Mouse (Mus musculus) midbrain, embryonic 15.5 days (tissue): ENCODE measurements around the gene Vsig10l. TPM values are rescaled to one million over a fixed set of nuclear protein-coding genes. Genes with fewer than 3 reads are reported as not detected.

Experiments used
- ATAC-seq: fragments of 200-750 bp; cut with Nextera tagmentation; replicated peaks from 2 replicates; pipeline ENCODE4 v1.8.0; 2017; ENCODE audit warnings: moderate TSS enrichment
- H3K27ac ChIP-seq: fragments of 300-500 bp; sonication (generic); 2 replicates; pipeline ENCODE4 v1.5.1; 2015; ENCODE audit warnings: mild to moderate bottlenecking, inconsistent platforms
- H3K27me3 ChIP-seq: fragments of 300-500 bp; sonication (generic); replicated peaks from 2 replicates; pipeline ENCODE4 v1.6.1; 2015; ENCODE audit warnings: inconsistent platforms
- H3K36me3 ChIP-seq: fragments of 300-500 bp; sonication (generic); replicated peaks from 2 replicates; pipeline ENCODE4 v1.6.1; 2015; ENCODE audit warnings: inconsistent platforms
- H3K4me1 ChIP-seq: fragments of 300-500 bp; sonication (generic); 2 replicates; pipeline ENCODE4 v1.6.1; 2015; ENCODE audit warnings: inconsistent platforms
- H3K4me2 ChIP-seq: fragments of 300-500 bp; sonication (generic); 2 replicates; pipeline ENCODE4 v1.6.1; 2015; ENCODE audit warnings: inconsistent platforms, mild to moderate bottlenecking, moderate library complexity
- H3K4me3 ChIP-seq: fragments of 300-500 bp; sonication (generic); 2 replicates; pipeline ENCODE4 v1.5.1; 2015; ENCODE audit warnings: mild to moderate bottlenecking, inconsistent platforms
- H3K9ac ChIP-seq: fragments of 300-500 bp; sonication (generic); 2 replicates; pipeline ENCODE4 v1.6.1; 2015; ENCODE audit warnings: mild to moderate bottlenecking, inconsistent platforms
- H3K9me3 ChIP-seq: fragments of 300-500 bp; sonication (generic); 2 replicates; pipeline ENCODE4 v1.6.1; 2016; ENCODE audit warnings: inconsistent platforms
- WGBS: fragments of 180-500 bp; shearing (Covaris S2); methylation state at CpG from one replicate; pipeline ENCODE4 v1.1.7; 2015; ENCODE audit warnings: mixed read lengths; 5-methylcytosine and 5-hydroxymethylcytosine counted together
- polyA plus RNA-seq: library from polyadenylated mRNA; unstranded; fragments of >200 nt; fragmentation: Nextera tagmentation; extraction: Ambion mirVana; gene quantifications from 2 replicates; pipeline ENCODE4 v1.2.1, GENCODE M21; 2015

The Vsig10l gene
- polyA plus RNA-seq, 1 experiment from 2014 or later, result 15.6 TPM

DNA sequence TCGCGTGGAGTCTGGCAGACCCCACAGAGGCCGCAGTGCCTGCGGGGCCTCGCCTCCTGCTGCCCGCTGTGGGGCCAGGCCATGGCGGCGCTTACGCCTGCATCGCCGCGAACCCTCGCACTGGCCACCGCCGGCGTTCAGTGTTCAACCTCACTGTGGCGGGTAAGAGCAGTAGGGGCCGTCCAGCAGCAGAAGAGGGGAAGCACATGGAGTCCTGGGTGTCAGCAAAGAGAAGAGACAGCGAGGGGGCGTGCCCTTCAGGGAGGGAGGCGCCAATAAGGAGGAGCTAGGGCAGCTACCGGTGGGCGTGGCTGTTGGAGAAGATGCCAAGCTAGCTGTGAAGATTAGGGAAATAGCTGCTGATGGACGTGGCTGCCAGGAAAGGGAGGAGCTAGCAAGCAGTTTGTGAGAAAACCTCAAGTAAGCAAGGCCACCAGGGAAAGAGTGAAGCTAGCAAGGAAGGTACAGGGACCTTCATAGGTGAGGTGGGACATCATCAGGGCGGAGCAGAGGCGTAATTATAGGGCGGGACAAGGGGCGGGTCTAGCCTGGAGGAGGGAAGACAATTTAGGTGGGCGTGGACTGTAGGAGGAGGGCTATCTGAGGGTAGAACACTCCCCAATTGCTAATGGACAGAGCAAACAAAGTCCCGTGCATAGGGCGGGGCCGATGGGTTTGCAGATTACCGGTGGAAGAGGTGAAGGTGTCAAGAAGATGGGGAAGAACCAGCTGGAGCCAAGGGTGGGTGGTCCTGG is 2.6 kb downstream of the Vsig10l start:
- peak overlapping the region; percentile 60 for H3K27ac ChIP-seq
- H3K36me3 ChIP-seq, result no peaks in the 10 kb centered on the region
- H3K9me3 ChIP-seq, result no peaks in the 10 kb centered on the region
- H3K4me2 ChIP-seq, result peak overlapping the region; percentile 89
- H3K9ac ChIP-seq, result peak overlapping the region; percentile 44
- peak; percentile 89 for ATAC-seq
- H3K4me1 ChIP-seq, result peaks cover 14% of the 10 kb centered on the region
- peaks cover 5% of the 10 kb centered on the region for H3K27me3 ChIP-seq
- peak overlapping the region; percentile 47 for H3K4me3 ChIP-seq
- WGBS, result under 1% methylated on average over 33 of the region's 33 CpGs

DNA sequence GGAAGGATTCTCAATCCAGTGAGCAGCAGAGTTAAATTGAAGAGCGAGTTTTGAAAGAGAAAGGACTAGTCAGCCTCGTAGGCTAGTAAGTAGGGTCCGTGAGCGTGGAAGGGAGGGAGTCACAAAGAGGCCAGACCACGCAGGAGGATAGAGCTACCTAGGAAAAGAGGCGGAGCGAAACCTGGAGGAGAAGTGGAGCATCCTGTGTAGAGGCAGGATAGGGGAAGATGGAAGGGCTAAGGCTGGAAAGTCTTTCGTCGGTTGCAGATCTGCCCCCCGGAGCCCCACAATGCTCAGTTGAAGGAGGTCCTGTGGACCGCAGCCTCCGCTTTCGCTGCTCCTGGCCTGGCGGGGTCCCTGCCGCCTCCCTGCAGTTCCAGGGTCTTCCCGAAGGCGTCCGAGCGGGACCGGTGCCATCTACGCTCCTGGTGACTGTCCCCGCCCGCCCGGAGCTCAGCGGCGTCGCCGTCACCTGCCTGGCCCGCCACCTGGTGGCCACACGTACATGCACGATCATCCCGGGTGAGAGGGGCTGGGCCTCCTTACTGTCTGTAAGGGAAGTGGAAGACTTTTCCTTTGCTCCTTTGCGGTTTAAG is 3.2 kb downstream of the Vsig10l start:
- no peaks in the 10 kb centered on the region for H3K9me3 ChIP-seq
- no peaks in the 10 kb centered on the region for H3K36me3 ChIP-seq
- ATAC-seq, result peak; percentile 67
- H3K27ac ChIP-seq, result peak overlapping the region; percentile 60
- peak overlapping the region; percentile 44 for H3K9ac ChIP-seq
- H3K27me3 ChIP-seq, result peaks cover 5% of the 10 kb centered on the region
- peak overlapping the region; percentile 47 for H3K4me3 ChIP-seq
- WGBS, result 1% methylated on average over 33 of the region's 33 CpGs
- peak overlapping the region; percentile 89 for H3K4me2 ChIP-seq
- peaks cover 14% of the 10 kb centered on the region for H3K4me1 ChIP-seq

DNA sequence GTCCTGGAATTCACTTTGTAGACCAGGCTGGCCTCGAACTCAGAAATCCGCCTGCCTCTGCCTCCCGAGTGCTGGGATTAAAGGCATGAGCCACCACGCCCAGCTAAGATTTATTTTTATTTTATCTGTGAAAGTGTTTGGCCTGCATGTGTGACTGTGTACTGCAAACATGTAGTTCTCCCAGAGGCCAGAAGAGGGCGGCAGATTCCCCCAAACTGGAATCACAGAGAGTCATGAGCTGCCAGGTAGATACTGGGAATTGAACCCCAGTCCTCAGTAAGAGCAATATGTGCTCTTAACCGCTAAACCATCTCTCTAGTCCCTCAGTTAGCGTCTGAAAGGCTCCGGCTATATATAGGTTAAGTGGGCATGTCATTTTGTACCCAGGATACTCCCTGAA is 7.4 kb downstream of the Vsig10l start:
- no peaks in the 10 kb centered on the region for H3K9me3 ChIP-seq
- no peaks in the 10 kb centered on the region for H3K27me3 ChIP-seq
- H3K27ac ChIP-seq, result no peak overlapping the region
- H3K4me2 ChIP-seq, result no peak overlapping the region
- H3K36me3 ChIP-seq, result peaks cover 6% of the 10 kb centered on the region; the same call in 1 of the 2 replicates
- H3K4me1 ChIP-seq, result peaks cover 7% of the 10 kb centered on the region
- no peak overlapping the region for H3K4me3 ChIP-seq
- 37% methylated on average over 8 of the region's 8 CpGs for WGBS
- no peak for ATAC-seq
- H3K9ac ChIP-seq, result no peak overlapping the region

DNA sequence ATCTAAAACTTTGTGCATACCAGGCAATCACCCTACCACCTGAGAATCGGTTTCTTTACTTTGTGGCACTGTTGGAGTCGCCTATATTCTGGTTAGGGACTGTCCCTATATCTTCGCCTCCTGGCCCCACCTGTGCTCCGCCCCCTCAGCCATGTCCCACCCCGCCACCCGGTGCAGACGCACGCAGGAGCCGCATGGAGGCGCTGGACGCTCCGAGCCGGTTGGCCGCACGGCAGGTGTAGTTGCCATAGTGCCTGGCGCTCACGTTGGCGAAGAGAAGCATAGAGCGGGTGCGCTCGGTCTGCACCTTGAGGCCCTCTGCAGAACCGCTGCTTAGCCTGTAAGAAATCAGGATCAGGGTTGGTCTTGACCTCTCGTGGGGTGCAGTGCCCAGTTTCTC is 12.8 kb downstream of the Vsig10l start:
- Histone ChIP-seq H3K36me3 (peaks cover 17% of the 10 kb centered on the region; the same call in 1 of the 2 replicates), H3K27me3 (peaks cover 19% of the 10 kb centered on the region), H3K4me2 (no peak overlapping the region), H3K9ac (no peak overlapping the region), H3K4me1 (no peaks in the 10 kb centered on the region), H3K9me3 (no peaks in the 10 kb centered on the region), H3K27ac (no peak overlapping the region), H3K4me3 (no peak overlapping the region)
- ATAC-seq, result no peak
- 20% methylated on average over 23 of the region's 23 CpGs for WGBS

DNA sequence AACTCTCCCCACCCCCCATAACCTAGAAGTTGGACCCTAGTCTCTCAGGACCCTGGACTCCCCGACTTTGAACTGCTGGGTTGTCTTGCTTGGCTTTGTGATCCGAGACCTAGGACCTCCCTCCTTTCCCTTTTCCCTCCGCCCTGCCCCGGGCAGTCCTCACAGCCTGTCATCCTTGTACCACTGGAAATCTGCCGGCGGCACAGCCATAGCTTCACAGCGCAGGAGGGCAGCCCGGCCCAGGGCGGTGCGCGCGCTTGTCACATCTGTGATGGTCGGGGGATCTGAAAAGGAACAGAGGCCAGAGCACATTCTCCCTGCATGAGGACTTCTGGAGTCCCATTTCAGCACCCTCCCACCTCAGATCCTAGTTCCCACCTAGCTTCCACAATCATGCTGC is 13.4 kb downstream of the Vsig10l start:
- Histone ChIP-seq H3K4me2 (no peak overlapping the region), H3K9me3 (no peaks in the 10 kb centered on the region), H3K9ac (no peak overlapping the region), H3K36me3 (peaks cover 17% of the 10 kb centered on the region; the same call in 1 of the 2 replicates), H3K27ac (no peak overlapping the region), H3K27me3 (peaks cover 19% of the 10 kb centered on the region), H3K4me3 (no peak overlapping the region), H3K4me1 (no peaks in the 10 kb centered on the region)
- ATAC-seq, result no peak; the same call in 1 of the 2 replicates
- 11% methylated on average over 13 of the region's 13 CpGs for WGBS

DNA sequence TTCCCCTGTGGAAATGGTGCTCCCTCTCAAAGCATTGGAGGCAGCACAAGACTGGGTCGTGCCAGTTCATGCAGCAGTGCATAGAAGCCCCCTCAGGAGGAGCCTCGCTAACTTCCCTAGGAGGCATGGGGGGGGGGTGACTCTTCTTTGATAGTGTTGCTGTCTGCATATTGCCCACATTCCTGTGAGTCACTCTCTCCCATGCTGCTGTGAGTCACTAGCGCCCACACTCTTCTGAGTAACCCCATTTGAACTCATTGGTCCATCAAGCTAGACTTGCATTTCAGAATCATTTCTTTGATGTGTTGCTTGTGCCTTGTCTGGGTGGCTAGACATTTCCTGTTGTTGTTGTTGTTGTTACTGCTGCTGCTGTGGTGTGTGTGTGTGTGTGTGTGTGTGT is 18.2 kb downstream of the Vsig10l start:
- WGBS, result 66% methylated on average over 3 of the region's 3 CpGs
- Histone ChIP-seq H3K9ac (no peak overlapping the region), H3K4me3 (no peak overlapping the region), H3K27ac (no peak overlapping the region), H3K4me1 (peaks cover 13% of the 10 kb centered on the region), H3K27me3 (peaks cover 19% of the 10 kb centered on the region), H3K9me3 (no peaks in the 10 kb centered on the region), H3K36me3 (peaks cover 4% of the 10 kb centered on the region; the same call in 1 of the 2 replicates), H3K4me2 (no peak overlapping the region)
- no peak for ATAC-seq

DNA sequence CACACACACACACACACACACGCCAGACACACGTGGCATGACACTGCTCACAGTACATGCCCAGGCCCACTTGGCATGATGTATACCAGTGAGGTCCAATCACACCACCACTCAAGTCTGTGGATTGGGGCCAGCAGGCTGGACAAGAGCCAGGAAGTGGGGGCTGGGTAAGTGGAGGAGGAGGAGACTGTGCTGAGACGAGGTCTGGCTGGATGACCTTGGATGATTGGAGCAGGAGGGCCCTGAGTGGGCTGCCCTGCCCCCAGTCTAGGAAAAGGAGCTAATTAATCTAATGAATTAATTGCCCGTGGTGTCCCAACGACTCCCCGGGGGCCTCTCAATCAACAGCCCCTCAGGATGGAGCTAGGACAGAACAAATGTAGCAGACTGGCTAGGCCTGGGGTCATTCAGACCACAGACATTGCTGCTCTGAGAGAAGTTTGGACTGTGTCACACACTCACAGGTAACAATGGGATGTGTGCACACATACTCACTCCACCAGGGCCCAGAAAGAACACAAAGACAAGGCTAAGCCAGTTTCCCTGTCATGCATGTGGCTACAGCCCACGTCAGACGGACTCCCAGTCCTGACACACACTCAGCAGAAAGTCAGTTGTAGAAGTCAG is 19.3 kb downstream of the Vsig10l start:
- no peak overlapping the region; the same call in 1 of the 2 replicates for H3K9ac ChIP-seq
- peaks cover 16% of the 10 kb centered on the region for H3K27me3 ChIP-seq
- peaks cover 16% of the 10 kb centered on the region for H3K4me1 ChIP-seq
- H3K4me2 ChIP-seq, result no peak overlapping the region
- no peak overlapping the region for H3K4me3 ChIP-seq
- peaks cover 4% of the 10 kb centered on the region; the same call in 1 of the 2 replicates for H3K36me3 ChIP-seq
- H3K9me3 ChIP-seq, result no peaks in the 10 kb centered on the region
- peak; percentile 50 for ATAC-seq
- 70% methylated on average over 8 of the region's 8 CpGs for WGBS
- no peak overlapping the region for H3K27ac ChIP-seq

DNA sequence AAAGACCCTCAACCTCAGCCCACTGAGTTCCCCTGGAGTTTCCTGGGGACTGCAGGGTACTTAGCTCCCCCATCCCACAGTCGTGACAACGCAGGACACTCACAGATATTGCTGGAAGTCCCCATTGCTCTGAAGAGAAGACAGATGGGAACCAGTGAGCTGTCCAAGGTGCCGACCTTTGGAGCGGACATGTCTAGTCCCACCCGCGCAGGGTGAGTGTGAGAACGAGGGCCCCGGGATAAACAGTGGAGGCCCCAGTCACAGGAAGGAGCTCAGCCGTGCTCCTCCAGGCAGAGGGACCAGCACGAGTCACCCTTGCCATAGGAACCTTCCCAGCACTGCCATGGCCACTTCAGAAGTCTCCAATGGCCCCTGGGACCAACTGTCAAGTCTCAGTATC is 20.3 kb downstream of the Vsig10l start:
- Histone ChIP-seq H3K4me1 (peaks cover 23% of the 10 kb centered on the region), H3K27ac (no peak overlapping the region), H3K9ac (peak overlapping the region; percentile 17; the same call in 1 of the 2 replicates), H3K4me3 (no peak overlapping the region), H3K9me3 (no peaks in the 10 kb centered on the region), H3K36me3 (peaks cover 4% of the 10 kb centered on the region; the same call in 1 of the 2 replicates), H3K4me2 (no peak overlapping the region), H3K27me3 (peaks cover 6% of the 10 kb centered on the region)
- 25% methylated on average over 10 of the region's 10 CpGs for WGBS
- no peak for ATAC-seq

DNA sequence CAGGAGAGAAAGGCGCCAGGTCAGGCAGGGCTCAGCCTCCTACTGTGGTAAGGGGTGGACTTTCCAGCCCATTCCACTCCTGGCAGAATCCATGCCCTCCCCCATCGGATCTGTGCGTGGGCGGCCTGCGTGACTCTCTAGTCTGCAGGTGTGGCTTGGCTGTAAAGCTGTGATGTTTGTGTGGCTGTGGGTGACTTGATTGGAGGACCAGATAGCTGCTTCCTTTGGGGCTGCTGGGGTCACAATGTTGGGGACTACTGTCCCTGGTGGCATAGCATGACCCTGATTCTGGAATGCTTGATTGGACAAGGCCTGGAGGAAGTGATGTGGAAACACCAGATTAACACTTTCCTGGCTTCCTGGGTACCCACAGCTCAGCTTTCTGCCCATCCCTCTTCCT is 25.7 kb downstream of the Vsig10l start:
- Histone ChIP-seq H3K9me3 (no peaks in the 10 kb centered on the region), H3K9ac (peak overlapping the region; percentile 96; the same call in 1 of the 2 replicates), H3K27me3 (no peaks in the 10 kb centered on the region), H3K27ac (peak overlapping the region; percentile 91), H3K4me2 (peak overlapping the region; percentile 68), H3K4me3 (peak overlapping the region; percentile 84), H3K36me3 (no peaks in the 10 kb centered on the region), H3K4me1 (peaks cover 25% of the 10 kb centered on the region)
- ATAC-seq, result no peak
- 38% methylated on average over 5 of the region's 5 CpGs for WGBS

DNA sequence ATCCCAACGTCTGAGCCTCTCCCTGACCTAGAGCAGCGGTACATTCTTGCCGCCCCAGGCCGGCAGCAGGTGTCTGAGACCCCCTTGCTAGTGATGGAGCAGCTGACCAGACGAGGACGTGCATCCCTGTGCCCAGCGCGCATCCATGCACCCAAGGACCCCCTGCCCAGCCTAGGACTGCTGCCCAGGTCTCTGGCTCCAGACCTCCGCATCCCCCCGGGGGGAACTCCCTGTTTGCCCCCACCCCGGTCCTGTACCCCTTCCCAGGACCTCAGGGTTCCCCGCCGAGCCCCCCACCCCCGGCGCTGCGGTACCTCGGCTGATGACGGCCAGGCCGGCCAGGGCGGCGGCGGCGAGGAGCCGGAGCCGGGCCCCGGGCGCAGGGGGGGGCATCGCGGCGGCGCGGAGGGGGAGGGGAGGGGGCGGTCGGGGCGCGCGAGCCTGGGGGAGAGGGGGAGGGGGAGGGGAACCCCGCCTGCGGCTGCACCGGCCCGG is 26.7 kb downstream of the Vsig10l start, which contains the start of gene Iglon5:
TSS of gene Iglon5 (minus strand) at position 445 of the 495 bp plus-strand sequence.
- Histone ChIP-seq H3K27ac (peak within 1 kb of the TSS; percentile 91), H3K27me3 (no peaks in the 10 kb centered on the region), H3K4me1 (peaks cover 25% of the 10 kb centered on the region), H3K4me2 (peak within 1 kb of the TSS; percentile 68), H3K9me3 (no peaks in the 10 kb centered on the region), H3K36me3 (no peaks in the 10 kb centered on the region), H3K9ac (peak within 1 kb of the TSS; percentile 96), H3K4me3 (peak within 1 kb of the TSS; percentile 84)
- ATAC-seq, result peak; percentile 74
- WGBS, result under 1% methylated on average over 24 of the region's 41 CpGs

DNA sequence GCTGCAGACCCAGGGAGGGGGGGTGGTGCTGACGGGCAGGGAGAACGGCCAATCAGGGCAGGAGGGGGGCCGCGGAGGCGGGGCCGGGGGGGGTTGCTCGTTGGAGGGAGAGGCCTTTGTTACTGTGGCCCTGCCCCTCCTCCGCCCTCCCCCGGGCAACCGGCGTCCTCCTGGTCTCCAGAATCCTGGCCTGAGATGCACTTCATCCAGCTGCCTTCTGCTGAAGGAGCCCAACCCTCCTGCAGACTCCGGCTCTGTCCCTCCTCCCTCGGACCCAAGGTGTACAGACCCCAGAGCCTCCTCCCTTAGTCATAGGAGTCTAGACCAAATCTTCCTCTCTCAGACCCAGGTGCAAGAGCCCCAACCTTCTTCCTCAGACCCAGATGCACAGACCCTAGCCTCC is 27.2 kb downstream of the Vsig10l start:
- H3K4me2 ChIP-seq, result peak overlapping the region; percentile 68
- H3K4me1 ChIP-seq, result peaks cover 25% of the 10 kb centered on the region
- WGBS, result 0% methylated on average over 12 of the region's 13 CpGs
- H3K27me3 ChIP-seq, result no peaks in the 10 kb centered on the region
- ATAC-seq, result peak; percentile 91
- H3K27ac ChIP-seq, result peak overlapping the region; percentile 91
- H3K4me3 ChIP-seq, result peak overlapping the region; percentile 84
- H3K36me3 ChIP-seq, result no peaks in the 10 kb centered on the region
- H3K9ac ChIP-seq, result peak overlapping the region; percentile 96
- no peaks in the 10 kb centered on the region for H3K9me3 ChIP-seq

DNA sequence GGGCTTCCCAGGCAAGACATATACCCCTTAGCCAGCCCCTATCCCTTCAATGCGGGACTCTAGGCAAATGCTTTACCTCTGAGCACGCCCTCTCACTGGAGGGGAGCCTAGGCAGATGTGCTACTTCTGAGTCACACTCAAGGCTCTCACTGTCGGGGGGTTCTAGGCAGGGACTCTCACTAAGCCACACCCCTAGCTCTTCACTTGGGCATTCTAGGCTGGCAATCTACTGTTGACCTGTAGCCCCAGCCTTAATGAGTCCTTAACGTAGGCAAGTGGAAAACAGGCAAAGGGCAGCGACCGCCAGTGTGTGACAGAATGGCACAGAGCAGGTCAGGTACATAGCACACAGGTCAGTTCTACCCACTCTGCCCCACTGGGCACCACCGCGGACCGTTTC is 27.9 kb downstream of the Vsig10l start:
- Histone ChIP-seq H3K36me3 (no peaks in the 10 kb centered on the region), H3K27ac (peak overlapping the region; percentile 91; the same call in 1 of the 2 replicates), H3K9me3 (no peaks in the 10 kb centered on the region), H3K4me3 (peak overlapping the region; percentile 84), H3K9ac (no peak overlapping the region), H3K4me2 (peak overlapping the region; percentile 68), H3K27me3 (no peaks in the 10 kb centered on the region), H3K4me1 (peaks cover 25% of the 10 kb centered on the region)
- peak; percentile 22 for ATAC-seq
- 72% methylated on average over 9 of the region's 9 CpGs for WGBS
